Mouse (Mus musculus) cerebellum, postnatal 4 days (tissue): ENCODE results near the gene Fxyd2.

ENCODE experiments used
- DNase-seq, 2 experiments: peaks; one replicate each; pipeline ENCODE4 v3.0.0; 2022; ENCODE audit warnings: low spot score in 2 of 2, mixed read lengths in 1 of 2

Gene Fxyd2

GRCm38 (mm10) chr9:45391299-45391698 lies 8.2 kb upstream of the Fxyd2 start:
- DNase-seq, result no peak

- DNase-seq, result no peak
These were observed 4.3 kb upstream of the Fxyd2 start for GRCm38 (mm10) chr9:45395218-45395617.

DNA sequence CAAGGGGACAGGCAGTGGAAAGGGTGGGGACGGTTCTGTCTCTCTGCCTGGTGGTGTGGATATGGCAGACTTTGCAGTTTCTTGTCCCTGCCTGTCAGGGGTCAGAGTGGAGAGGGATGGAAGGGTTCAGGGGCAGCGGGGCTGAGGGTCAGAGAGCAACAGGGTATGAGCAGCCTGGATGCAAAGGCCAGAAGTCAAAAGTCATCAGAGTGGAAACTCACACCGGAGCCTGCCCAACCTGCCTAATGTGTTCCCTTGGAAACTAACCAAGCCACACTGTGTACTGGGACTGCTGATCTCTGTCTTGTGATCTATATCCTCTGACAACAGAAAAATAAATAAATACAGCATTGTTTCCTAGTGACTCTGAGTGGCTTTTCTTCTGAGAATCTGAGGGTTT lies 3.7 kb upstream of the Fxyd2 start:
- DNase-seq, result no peak

DNA sequence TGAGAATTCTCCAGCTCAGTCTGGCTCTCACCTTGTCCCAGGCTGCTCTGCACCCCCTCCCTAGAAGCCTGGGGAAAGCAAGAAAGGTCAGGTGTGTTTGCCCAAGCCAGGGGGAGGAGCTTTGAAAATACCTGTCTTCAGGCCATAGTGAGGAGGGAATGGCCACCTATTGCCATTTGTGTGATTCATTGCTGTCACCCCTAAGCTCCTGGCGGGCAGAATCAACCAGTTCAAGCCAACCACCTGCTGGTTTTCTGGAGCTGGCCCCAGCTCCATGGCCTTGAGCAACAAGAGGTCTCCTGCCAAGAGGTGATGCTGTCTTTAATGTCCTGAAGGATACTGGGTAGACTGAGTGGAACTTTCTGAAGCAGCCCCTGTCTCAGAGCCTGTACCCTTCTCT lies 1.1 kb upstream of the Fxyd2 start:
- DNase-seq, result no peak

GRCm38 (mm10) chr9:45401851-45402250 lies 2.4 kb downstream of the Fxyd2 start:
- DNase-seq, result no peak

DNA sequence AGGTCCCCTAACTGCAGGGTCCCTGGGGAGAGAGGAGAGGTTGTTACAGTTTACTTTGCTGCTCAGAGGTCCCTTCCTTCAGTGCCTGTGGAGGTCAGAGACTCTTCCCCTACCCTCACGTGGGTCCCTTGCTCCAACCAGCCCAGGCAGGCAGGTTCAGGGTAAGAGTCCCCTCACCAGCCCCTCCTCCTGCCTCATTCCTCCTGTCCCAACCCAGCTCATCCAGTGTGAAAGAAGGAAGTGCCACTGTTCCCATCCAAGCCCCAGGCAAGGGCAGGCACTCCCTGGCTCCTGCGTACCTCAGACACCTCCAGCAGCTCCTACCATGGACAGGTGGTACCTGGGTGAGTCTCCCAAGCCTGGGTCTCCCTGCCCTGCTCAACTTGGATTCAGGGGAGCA lies 3.5 kb downstream of the Fxyd2 start:
- no peak for DNase-seq

GRCm38 (mm10) chr9:45405694-45406093 lies 6.2 kb downstream of the Fxyd2 start:
- DNase-seq, result no peak

DNA sequence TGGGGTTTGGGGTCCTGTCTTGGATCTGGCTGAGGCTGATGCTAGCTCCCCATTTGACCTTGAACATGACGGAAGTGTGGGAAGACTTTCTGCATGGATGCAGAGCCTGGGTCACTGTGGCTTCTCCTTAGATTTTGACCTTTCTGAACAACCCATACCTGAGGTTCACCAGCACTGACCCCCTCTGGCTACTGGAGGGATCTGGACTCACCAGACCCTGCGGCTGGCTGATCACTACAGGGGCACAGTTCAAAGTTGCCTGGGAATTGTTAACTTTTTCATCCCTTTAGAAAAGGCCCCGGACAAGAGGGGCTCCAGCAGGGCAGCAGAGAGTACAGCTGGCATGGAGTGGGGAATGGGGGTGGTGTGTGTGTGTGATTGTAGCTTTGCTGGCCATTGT lies 7.3 kb downstream of the Fxyd2 start:
- DNase-seq, result no peak

DNA sequence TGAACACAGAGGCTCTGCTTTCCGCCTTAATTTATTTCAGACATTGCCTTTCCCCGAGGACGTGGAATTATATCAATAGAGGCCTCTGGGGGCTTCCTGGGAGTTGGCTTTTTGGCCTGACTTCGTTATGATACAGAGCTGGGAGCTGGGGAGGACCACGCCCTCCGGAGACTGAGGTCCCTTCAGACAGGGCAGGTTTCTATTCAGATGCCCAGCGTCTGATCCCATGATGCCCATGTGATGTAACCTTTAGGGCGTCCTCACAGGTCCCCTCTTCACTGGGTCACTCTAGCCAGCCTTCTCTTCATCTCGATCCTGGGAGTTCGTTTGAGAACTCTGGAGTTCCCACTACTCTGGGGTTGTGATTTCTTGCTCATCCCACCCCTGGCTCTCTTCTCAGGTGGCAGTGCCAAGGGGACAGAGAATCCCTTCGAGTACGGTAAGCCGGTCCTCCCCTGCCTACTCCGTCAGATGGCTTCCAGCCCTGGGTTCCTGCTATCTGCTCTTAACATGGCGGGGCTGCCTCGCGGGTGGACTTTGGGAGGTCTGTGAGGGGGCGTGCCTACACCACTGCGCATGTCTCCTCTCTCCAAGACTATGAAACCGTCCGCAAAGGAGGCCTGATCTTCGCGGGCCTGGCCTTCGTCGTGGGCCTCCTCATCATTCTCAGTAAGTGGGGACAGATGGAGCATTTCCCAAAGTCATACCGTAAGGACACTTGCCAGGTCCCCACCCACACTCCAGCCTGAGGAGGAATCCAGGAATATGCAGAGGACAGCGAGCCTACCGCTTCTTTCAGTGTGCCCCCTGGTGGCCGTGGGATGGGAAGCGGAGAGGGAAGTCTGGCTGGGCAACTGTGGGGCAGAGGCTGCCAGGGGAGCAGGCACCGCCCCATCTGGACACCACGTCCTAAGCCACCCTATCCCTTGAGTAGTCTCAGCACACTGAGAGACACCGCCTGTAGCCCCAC lies 8.5 kb downstream of the Fxyd2 start:
- DNase-seq, result peak; percentile 67 to 89

DNA sequence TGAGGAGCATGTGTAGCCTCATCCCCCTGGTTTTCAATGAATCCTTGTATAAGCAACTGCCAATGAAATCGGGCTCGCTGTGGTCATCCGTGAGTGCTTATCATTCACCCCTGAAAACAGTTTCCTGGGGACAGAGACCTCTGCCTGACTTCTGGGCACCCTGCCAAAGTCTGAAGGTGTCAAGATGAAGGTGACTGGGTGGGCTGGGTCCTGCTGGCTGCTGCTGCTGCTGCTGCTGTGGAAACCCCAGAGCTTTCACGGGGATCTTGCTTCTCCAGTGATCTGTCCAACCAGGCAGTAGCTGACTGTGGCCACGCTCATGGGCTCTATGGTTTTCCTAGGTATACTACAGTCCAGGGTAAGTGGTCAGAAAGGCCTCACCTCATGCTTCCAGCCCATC lies 10.7 kb downstream of the Fxyd2 start:
- no peak for DNase-seq

- DNase-seq, result no peak
These were observed 11.1 kb downstream of the Fxyd2 start for GRCm38 (mm10) chr9:45410614-45411013.

- no peak for DNase-seq
These were observed 11.6 kb downstream of the Fxyd2 start for GRCm38 (mm10) chr9:45411111-45411510.

- peak in 1 of 2 experiments; percentile 47 for DNase-seq
These were observed 12.3 kb downstream of the Fxyd2 start for GRCm38 (mm10) chr9:45411803-45412202.

DNA sequence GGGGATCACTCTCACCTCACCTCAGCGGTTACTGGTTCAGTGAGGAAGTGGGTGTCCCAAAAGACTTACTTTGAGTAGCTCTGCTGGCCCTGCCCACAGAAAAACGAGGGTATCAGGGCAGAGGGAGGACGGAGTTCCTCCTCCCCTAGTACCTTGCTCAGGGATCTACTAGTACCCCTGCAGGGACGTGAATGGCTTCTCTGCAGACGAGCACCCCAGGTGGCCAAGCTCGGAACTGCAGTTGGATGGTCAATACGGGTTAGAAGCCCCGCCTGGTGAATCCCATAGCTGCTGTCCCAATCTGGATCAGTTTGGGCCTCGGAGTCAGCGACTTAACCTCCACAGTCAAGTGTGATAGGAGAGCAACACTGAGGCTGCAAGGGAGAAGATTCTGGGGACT lies 12.8 kb downstream of the Fxyd2 start:
- peak; percentile 94 to 97 for DNase-seq

DNA sequence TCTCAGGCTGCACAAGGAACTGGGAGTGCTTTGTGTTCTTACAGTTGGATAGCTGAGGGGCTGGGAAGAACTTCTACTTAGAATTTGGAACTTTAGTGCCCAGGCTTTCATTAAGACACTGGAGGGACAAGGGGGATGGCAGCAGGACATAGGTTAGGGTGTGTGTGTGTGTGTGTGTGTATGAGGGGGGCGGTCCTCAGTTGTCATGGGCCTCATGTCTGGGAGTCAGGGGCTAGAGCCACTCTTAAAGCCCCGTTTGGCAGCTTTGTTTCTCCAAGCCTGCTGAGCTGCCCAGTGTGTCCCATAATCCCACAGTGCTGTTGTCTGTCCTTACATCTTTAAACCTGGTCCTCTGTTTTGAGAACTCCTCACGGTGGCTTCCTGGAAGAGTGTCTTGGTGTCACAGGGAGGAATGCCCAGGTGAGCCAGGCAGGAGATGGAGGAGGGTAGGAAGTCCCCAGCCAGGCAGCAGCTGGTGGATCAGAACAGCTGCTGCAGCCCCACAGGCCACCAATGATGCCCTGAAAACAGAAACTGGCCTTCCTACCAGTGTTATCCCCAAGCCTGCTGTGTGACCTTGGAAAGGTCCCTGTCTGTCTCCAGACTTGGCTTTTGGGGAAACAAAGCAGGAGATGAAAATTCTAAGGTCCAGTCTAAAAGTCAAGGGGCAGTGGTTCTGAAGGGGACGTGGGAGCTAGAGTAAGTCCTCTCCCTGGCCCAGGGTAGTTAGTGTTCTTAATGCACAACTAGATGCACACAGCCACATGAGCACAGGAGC lies 13.4 kb downstream of the Fxyd2 start:
- no peak for DNase-seq

GRCm38 (mm10) chr9:45413478-45414140 lies 14.1 kb downstream of the Fxyd2 start:
- DNase-seq, result peak in 1 of 2 experiments; percentile 65

GRCm38 (mm10) chr9:45415912-45416311 lies 16.4 kb downstream of the Fxyd2 start:
- peak; percentile 61 to 85 for DNase-seq

DNA sequence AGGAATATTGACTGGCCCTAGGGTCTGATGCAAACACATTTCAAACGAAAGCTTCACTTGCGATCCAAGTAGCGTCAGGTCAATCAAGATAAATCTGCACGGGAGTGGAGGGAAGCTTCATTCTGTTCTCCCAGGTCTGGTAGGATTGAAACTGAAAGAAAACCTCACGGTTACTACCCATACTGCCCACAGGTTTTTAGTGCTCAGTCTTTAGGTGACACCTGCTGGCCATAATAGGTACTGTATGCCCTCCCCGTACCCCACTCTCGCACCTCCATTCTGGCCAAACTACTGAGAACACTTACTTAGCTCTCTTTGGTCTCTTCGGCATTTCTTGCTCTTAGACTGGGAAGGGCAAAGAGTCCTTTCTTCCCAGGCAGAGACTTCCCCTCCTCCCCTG lies 17.8 kb downstream of the Fxyd2 start:
- peak in 1 of 2 experiments; percentile 66 for DNase-seq

GRCm38 (mm10) chr9:45418252-45418651 lies 18.8 kb downstream of the Fxyd2 start:
- no peak for DNase-seq

DNA sequence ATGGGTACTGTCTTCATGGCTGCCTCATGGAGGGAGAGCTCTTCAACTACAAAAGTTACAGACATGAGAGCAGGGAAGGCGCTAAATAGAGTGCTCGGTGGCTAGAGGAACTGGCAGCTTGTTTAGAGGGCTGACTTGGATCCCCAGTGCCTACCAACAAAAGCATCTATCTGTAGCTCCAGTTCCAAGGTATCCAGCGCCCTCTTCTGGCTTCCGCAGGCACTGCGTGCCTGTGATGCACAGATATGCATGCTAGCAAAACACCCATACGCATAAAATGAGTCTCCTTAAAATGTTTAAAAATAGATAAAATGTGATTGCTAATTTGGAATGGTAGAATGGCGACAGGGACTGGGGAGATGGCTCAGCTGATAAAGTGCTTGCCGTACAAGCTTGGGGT lies 21.7 kb downstream of the Fxyd2 start:
- DNase-seq, result peak in 1 of 2 experiments; percentile 60

DNA sequence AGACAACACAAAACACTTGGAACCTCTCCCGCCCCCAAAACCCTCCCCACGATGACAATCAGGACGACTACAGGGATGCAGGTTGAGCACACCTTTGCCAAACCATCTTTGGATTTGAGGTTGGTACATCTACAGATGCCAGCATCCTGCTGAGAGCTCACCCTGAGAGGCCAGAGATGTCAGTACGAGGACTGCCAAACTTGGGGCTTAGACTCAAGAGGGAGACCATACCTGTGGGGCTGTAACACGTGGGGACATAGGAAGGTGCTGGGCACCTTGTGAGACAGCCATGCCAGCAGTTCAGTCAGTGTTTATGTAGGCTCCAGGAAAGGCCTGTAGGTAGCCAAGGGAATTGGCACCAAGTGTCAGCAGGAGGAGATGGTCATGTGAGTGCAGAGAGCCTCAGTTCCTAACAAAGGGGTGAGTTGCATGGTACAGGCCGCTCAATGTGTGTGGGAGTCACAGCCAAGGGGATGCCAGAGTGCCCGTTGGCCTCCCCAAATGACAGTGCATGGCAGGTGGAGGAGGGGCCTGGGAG lies 23.4 kb downstream of the Fxyd2 start:
- DNase-seq, result no peak

GRCm38 (mm10) chr9:45426456-45426855 lies 27.0 kb downstream of the Fxyd2 start, which contains the start of gene Dscaml1:
TSS of gene Dscaml1 (plus strand) at chr9:45426628.
- no peak for DNase-seq
